Mouse (Mus musculus) frontal cortex, adult (tissue): ENCODE results near the gene Med19.
A peak's percentile ranks its signal among the peaks of the same experiment; 100 is the strongest.
"Not testable (repeated sequence)": the region's sequence is repeated elsewhere in the genome, so short reads cannot be mapped to it uniquely, and the experiment has no call there.

ENCODE experiments used
- ATAC-seq: cut with Nextera tagmentation; 2 replicates; pipeline ENCODE4 v1.9.2; 2017; ENCODE audit warnings: mild to moderate bottlenecking, moderate library complexity, mixed read lengths; ENCODE audit not compliant: low TSS enrichment

Gene Med19

GRCm38 (mm10) chr2:84716423-84717355 lies 38.5 kb downstream of the Med19 start:
- no peak for ATAC-seq

- no peak for ATAC-seq
Observed at GRCm38 (mm10) chr2:84717357-84717756, 39.2 kb downstream of the Med19 start.

GRCm38 (mm10) chr2:84720718-84721117 lies 42.5 kb downstream of the Med19 start:
- no peak for ATAC-seq

- no peak for ATAC-seq
Observed at GRCm38 (mm10) chr2:84721182-84721581, 43.0 kb downstream of the Med19 start.

- no peak for ATAC-seq
Observed at GRCm38 (mm10) chr2:84723856-84724255, 45.7 kb downstream of the Med19 start.

- ATAC-seq = no peak
Observed at GRCm38 (mm10) chr2:84725770-84726169, 47.6 kb downstream of the Med19 start.

- ATAC-seq = no peak
Observed at GRCm38 (mm10) chr2:84726716-84727115, 48.5 kb downstream of the Med19 start.

- ATAC-seq = peak; percentile 98
Observed at GRCm38 (mm10) chr2:84727172-84727858, 49.1 kb downstream of the Med19 start, which contains the start of gene Clp1. Gene Clp1 (minus strand): TSS chr2:84727350.

- ATAC-seq = not testable (repeated sequence)
Observed at GRCm38 (mm10) chr2:84728191-84728590, 50.0 kb downstream of the Med19 start.

- no peak for ATAC-seq
Observed at GRCm38 (mm10) chr2:84731206-84731605, 53.0 kb downstream of the Med19 start.

- ATAC-seq = no peak
Observed at GRCm38 (mm10) chr2:84732394-84732793, 54.2 kb downstream of the Med19 start.

GRCm38 (mm10) chr2:84733579-84734300 lies 55.5 kb downstream of the Med19 start, which contains the start of gene Ypel4:
Gene Ypel4 (plus strand): TSS chr2:84734058.
- peak; percentile 86 for ATAC-seq

- ATAC-seq = peak; percentile 50
Observed at GRCm38 (mm10) chr2:84734351-84734864, 56.2 kb downstream of the Med19 start.

- no peak for ATAC-seq
Observed at GRCm38 (mm10) chr2:84734919-84735318, 56.7 kb downstream of the Med19 start.

- no peak for ATAC-seq
Observed at GRCm38 (mm10) chr2:84735346-84735920, 57.2 kb downstream of the Med19 start.

GRCm38 (mm10) chr2:84736312-84737161 lies 58.3 kb downstream of the Med19 start:
- ATAC-seq = no peak

- no peak for ATAC-seq
Observed at GRCm38 (mm10) chr2:84737451-84737925, 59.3 kb downstream of the Med19 start.
